Mouse (Mus musculus) neural tube, embryonic 15.5 days (tissue): ENCODE data around the gene Grn. TPM values are rescaled to one million over a fixed set of nuclear protein-coding genes. Genes with fewer than 3 reads are reported as not detected.

Experiments used
- ATAC-seq: fragments of 200-750 bp; cut with Nextera tagmentation; 2 replicates; pipeline ENCODE4 v1.8.0; 2017; ENCODE audit warnings: mild to moderate bottlenecking, moderate TSS enrichment, moderate library complexity; ENCODE audit not compliant: low FRiP score
- H3K27ac ChIP-seq: fragments of 300-500 bp; sonication (generic); replicated peaks from 2 replicates; pipeline ENCODE4 v1.5.1; 2015; ENCODE audit warnings: mild to moderate bottlenecking, inconsistent platforms
- H3K27me3 ChIP-seq: fragments of 300-500 bp; sonication (generic); replicated peaks from 2 replicates; pipeline ENCODE4 v1.6.1; 2015; ENCODE audit warnings: inconsistent platforms
- H3K36me3 ChIP-seq: fragments of 300-500 bp; sonication (generic); 2 replicates; pipeline ENCODE4 v1.6.1; 2015; ENCODE audit warnings: inconsistent platforms
- H3K4me1 ChIP-seq: fragments of 300-500 bp; sonication (generic); 2 replicates; pipeline ENCODE4 v1.6.1; 2015; ENCODE audit warnings: inconsistent platforms
- H3K4me2 ChIP-seq: fragments of 300-500 bp; sonication (generic); 2 replicates; pipeline ENCODE4 v1.6.1; 2015; ENCODE audit warnings: inconsistent platforms, mild to moderate bottlenecking, moderate library complexity
- H3K4me3 ChIP-seq: fragments of 300-500 bp; sonication (generic); replicated peaks from 2 replicates; pipeline ENCODE4 v1.5.1; 2015; ENCODE audit warnings: mild to moderate bottlenecking, inconsistent platforms
- H3K9ac ChIP-seq: fragments of 300-500 bp; sonication (generic); replicated peaks from 2 replicates; pipeline ENCODE4 v1.6.1; 2015; ENCODE audit warnings: mild to moderate bottlenecking, inconsistent platforms
- H3K9me3 ChIP-seq: fragments of 300-500 bp; sonication (generic); replicated peaks from 2 replicates; pipeline ENCODE4 v1.6.1; 2016; ENCODE audit warnings: inconsistent platforms
- WGBS: fragments of 180-500 bp; shearing (Covaris S2); methylation state at CpG from one replicate; pipeline ENCODE4 v1.1.7; 2015; ENCODE audit warnings: mixed read lengths; 5-methylcytosine and 5-hydroxymethylcytosine counted together
- polyA plus RNA-seq: library from polyadenylated mRNA; unstranded; fragments of >200 nt; fragmentation: Nextera tagmentation; extraction: Ambion mirVana; gene quantifications from 2 replicates; pipeline ENCODE4 v1.2.1, GENCODE M21; 2015

Grn gene
- polyA plus RNA-seq, 1 experiment from 2014 or later = 92.1 TPM

- Histone ChIP-seq H3K9me3 (no peaks in the 10 kb centered on the region), H3K27me3 (no peaks in the 10 kb centered on the region), H3K4me1 (peaks cover 30% of the 10 kb centered on the region), H3K36me3 (no peaks in the 10 kb centered on the region), H3K4me2 (no peak overlapping the region), H3K9ac (no peak overlapping the region), H3K27ac (no peak overlapping the region), H3K4me3 (no peak overlapping the region)
- no peak for ATAC-seq
- 81% methylated on average over 3 of the region's 3 CpGs for WGBS
Observed at GRCm38 (mm10) chr11:102411061-102411460, 19.1 kb upstream of the Grn start.

DNA sequence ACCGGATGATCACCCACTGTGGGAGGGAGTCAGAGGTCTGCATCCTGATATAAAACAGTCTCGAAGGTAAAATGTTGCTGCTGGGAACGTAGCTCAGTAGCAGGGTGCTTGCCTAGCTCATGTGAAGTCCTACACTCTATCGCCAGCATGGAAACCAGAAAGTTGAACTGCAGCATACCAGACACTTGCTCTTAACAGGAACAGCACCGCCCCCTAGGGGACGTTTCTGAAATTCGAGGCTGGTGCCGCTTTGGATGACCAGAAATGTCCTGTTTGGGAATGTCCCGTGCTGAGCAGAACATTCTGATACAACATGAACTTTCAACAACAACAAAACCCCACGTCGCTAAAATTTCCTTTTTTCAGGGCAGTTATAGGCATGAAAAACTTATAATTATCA lies 18.4 kb upstream of the Grn start:
- Histone ChIP-seq H3K4me2 (no peak overlapping the region), H3K27me3 (no peaks in the 10 kb centered on the region), H3K27ac (no peak overlapping the region), H3K4me3 (no peak overlapping the region), H3K9me3 (no peaks in the 10 kb centered on the region), H3K4me1 (peaks cover 23% of the 10 kb centered on the region), H3K9ac (no peak overlapping the region), H3K36me3 (no peaks in the 10 kb centered on the region)
- ATAC-seq = no peak
- 7% methylated on average over 11 of the region's 11 CpGs for WGBS

GRCm38 (mm10) chr11:102413059-102413458 lies 17.1 kb upstream of the Grn start:
- Histone ChIP-seq H3K27me3 (no peaks in the 10 kb centered on the region), H3K27ac (no peak overlapping the region), H3K9me3 (no peaks in the 10 kb centered on the region), H3K4me1 (peaks cover 17% of the 10 kb centered on the region), H3K4me2 (no peak overlapping the region), H3K36me3 (no peaks in the 10 kb centered on the region), H3K9ac (no peak overlapping the region), H3K4me3 (no peak overlapping the region)
- 61% methylated on average over 8 of the region's 8 CpGs for WGBS
- no peak for ATAC-seq

DNA sequence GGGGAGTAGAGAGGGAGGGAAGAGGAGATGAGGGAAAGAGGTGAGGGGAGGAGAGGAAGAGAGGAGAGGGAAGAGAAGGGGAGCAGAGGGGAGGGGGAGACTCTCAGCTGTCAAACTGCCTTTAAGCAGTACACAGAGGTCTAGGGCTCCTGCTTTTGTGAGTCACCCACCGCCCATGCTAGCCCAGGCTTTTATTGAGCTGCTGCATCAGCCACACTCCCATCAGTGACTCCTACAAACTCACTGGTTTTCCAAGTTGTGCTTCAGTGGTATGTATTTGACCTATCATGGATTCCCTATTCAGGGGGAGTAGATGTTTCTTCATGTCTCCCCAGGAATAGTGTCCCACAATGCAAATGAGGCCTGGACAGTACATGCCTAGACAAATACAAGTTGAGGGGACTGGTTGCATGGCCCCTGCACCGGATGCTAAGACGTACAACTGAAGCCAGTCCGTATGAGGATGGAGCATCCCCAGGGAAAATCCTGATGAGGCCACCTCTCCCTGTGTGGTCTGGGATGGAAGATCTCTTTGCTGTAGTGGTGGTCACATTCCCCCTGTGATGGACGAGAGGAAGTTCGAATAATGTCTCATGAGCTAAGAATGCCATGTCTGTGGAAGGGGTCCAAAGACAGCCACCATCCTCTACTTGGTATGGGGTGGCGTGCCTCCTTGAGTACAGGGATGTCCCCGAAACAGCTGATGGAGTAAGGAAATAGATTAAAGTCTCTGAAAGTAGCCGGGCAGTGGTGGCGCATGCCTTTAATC lies 14.9 kb upstream of the Grn start:
- H3K9me3 ChIP-seq = no peaks in the 10 kb centered on the region

DNA sequence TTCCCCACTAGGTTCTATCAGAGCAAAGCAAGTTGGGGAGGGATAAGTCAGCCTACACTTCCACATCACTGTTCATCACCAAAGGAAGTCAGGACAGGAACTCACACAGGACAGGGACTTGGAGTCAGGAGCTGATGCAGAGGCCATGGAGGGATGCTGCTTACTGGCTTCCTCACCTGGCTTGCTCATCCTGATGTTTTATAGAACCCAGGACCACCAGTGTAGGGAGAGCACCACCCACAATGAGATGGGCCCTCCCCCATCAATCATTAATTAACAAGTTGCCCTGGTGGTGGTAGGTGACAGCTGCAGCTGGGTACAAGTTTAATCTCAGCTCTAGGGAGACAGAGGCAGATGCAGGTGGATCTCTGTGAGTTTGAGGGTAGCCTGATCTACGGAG lies 13.0 kb upstream of the Grn start:
- Histone ChIP-seq H3K36me3 (no peaks in the 10 kb centered on the region), H3K27me3 (no peaks in the 10 kb centered on the region), H3K4me1 (no peaks in the 10 kb centered on the region), H3K27ac (no peak overlapping the region), H3K4me2 (no peak overlapping the region), H3K9ac (no peak overlapping the region), H3K9me3 (no peaks in the 10 kb centered on the region), H3K4me3 (no peak overlapping the region)
- 87% methylated on average over 1 of the region's 1 CpGs for WGBS
- ATAC-seq = no peak

More for the DNA sequence above, 14.9 kb upstream of the Grn start:
- H3K4me2 ChIP-seq = no peak overlapping the region
- no peak overlapping the region for H3K9ac ChIP-seq
- WGBS = 78% methylated on average over 10 of the region's 10 CpGs
- ATAC-seq = no peak
- 0 out of 2 replicates have a peak, but pooled peaks cover 3% of the 10 kb centered on the region for H3K4me1 ChIP-seq
- no peak overlapping the region for H3K27ac ChIP-seq
- H3K27me3 ChIP-seq = no peaks in the 10 kb centered on the region
- H3K36me3 ChIP-seq = no peaks in the 10 kb centered on the region
- no peak overlapping the region for H3K4me3 ChIP-seq

DNA sequence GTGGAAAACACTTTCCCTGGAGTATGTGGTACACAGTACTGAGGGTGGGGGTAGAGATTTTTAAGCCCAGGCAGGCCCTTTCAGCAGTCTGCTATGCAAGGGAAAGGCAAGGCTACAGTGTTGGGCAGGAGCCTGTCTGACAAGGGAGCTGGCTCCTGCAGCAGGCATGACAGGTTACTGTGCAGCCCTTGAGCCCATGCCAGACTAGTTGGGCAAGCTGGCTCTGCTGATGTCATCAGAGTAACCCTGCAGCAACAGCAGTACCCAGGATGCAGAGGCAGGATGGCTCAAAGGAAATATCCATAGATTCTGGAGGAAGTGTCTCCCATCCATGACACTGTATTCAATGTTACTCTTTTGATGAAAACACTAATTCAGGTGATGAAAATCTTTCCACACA lies 11.2 kb upstream of the Grn start:
- H3K4me1 ChIP-seq = no peaks in the 10 kb centered on the region
- no peak for ATAC-seq
- H3K4me3 ChIP-seq = no peak overlapping the region
- no peak overlapping the region for H3K27ac ChIP-seq
- H3K27me3 ChIP-seq = no peaks in the 10 kb centered on the region
- no peaks in the 10 kb centered on the region for H3K36me3 ChIP-seq
- no peak overlapping the region for H3K4me2 ChIP-seq
- H3K9me3 ChIP-seq = no peaks in the 10 kb centered on the region
- no peak overlapping the region for H3K9ac ChIP-seq

DNA sequence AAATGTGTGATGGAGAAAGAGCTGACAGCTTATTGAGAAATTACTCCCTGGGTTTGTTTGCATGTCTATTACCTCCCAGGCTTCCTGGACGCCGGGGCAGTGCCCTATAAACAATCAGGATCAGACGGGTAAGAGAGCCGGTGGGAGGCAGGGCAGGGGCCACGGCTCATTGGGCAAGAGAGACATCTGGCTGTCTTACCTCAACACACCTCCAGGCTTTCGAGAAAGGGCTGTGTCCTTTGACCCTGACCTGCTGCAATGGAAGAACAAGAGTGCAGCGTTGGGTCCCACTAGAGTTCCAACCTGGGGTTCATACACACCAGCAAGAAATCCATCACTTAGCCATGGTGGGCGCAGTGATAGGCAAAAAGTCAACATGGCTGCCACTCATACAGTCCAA lies 8.6 kb upstream of the Grn start:
- Histone ChIP-seq H3K4me3 (no peak overlapping the region), H3K9me3 (no peaks in the 10 kb centered on the region), H3K9ac (no peak overlapping the region), H3K36me3 (no peaks in the 10 kb centered on the region), H3K4me1 (no peaks in the 10 kb centered on the region), H3K27ac (no peak overlapping the region), H3K27me3 (no peaks in the 10 kb centered on the region), H3K4me2 (no peak overlapping the region)
- 61% methylated on average over 8 of the region's 8 CpGs for WGBS
- ATAC-seq = no peak

DNA sequence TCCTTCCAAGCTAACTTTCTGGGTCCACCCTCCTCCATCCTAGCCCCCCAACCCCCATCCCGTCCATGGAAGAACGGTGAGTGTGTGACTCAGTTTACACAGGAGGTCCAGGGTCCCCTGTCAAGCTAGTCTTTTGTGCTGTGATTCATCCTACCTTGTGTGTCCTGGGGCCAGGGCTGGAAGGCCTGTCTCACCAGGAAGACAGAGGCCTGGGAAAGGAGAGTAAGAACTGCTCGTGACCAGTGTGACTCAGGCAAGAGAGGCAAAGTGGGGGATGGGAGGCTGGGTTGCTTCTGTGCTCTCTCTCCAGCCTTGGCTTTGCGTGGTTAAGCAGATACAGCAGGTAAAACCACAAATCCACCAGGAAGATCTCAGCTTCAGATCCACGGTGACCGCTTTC lies 5.4 kb upstream of the Grn start:
- Histone ChIP-seq H3K9me3 (no peaks in the 10 kb centered on the region), H3K36me3 (no peaks in the 10 kb centered on the region), H3K4me1 (peaks cover 6% of the 10 kb centered on the region), H3K9ac (no peak overlapping the region), H3K4me3 (no peak overlapping the region), H3K27ac (no peak overlapping the region), H3K27me3 (no peaks in the 10 kb centered on the region; the same call in 1 of the 2 replicates), H3K4me2 (no peak overlapping the region)
- 77% methylated on average over 6 of the region's 6 CpGs for WGBS
- ATAC-seq = no peak

DNA sequence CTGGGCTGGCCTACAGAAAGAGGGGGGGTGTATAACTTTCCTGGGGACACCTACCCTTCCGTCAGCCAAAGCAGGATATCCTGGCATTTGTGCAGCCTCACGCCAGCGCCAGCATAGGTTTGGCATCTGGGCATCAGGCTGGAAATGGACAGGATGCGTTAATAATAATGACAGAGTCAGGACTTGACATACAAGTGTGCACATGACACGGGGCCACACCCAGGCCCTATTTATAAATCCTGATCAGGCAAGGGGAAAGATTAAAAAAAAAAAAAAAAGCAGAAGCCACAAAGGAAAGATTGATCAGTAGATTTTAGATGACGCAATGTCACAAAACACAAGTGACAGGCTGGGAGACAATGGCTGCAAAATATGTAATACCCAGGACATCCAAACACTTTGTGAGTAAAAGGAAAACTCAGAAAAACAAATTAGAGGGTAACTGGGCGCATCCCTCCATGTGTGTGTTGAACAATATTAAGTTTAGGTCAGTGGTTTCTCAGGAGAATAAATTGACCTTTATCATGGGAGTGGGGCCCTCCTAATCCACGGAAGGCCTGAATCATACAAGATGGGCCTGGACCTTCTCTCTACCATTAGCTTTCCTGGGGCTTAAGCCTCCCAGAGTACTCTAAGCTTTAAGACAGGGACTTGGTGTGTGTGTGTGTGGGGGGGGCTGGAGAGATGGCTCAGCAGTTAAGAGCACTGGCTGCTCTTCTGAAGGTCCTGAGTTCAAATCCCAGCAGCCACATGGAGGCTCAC lies 4.4 kb upstream of the Grn start:
- H3K4me3 ChIP-seq = no peak overlapping the region
- H3K27ac ChIP-seq = no peak overlapping the region
- H3K4me2 ChIP-seq = no peak overlapping the region
- WGBS = 85% methylated on average over 8 of the region's 8 CpGs
- no peaks in the 10 kb centered on the region for H3K9me3 ChIP-seq
- H3K4me1 ChIP-seq = peaks cover 11% of the 10 kb centered on the region
- ATAC-seq = no peak
- H3K9ac ChIP-seq = no peak overlapping the region
- no peaks in the 10 kb centered on the region for H3K36me3 ChIP-seq
- H3K27me3 ChIP-seq = no peaks in the 10 kb centered on the region; the same call in 1 of the 2 replicates

GRCm38 (mm10) chr11:102428981-102429540 lies 1.1 kb upstream of the Grn start:
- peaks cover 37% of the 10 kb centered on the region for H3K4me1 ChIP-seq
- H3K27ac ChIP-seq = no peak overlapping the region
- no peak for ATAC-seq
- peaks cover 8% of the 10 kb centered on the region; the same call in 1 of the 2 replicates for H3K36me3 ChIP-seq
- peak overlapping the region; percentile 72; the same call in 1 of the 2 replicates for H3K4me3 ChIP-seq
- H3K4me2 ChIP-seq = peak overlapping the region; percentile 99; the same call in 1 of the 2 replicates
- WGBS = 73% methylated on average over 8 of the region's 8 CpGs
- H3K9ac ChIP-seq = no peak overlapping the region
- H3K9me3 ChIP-seq = no peaks in the 10 kb centered on the region
- H3K27me3 ChIP-seq = no peaks in the 10 kb centered on the region; the same call in 1 of the 2 replicates

DNA sequence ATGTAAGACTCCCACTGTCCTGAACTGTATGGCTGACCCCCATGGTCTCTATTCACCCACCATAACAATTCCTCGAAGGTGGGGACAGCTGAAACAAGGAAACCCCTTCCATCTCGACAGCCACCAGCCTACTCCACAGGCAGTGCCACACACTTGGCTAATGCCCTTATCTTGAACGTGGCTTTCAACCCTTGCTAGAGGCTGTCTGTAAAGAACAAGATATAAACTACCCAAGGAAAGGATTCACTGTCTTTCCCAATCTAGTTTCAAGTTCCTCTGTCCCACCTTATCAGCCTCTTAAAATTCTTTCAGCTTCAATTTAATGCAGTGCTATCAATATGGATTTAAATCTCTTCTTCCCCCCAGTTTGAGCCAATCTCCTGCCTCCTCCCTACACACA lies 564 bp upstream of the Grn start:
- H3K4me1 ChIP-seq = peaks cover 41% of the 10 kb centered on the region
- WGBS = 50% methylated on average over 3 of the region's 3 CpGs
- no peak overlapping the region for H3K27ac ChIP-seq
- peak overlapping the region; percentile 56 for H3K9ac ChIP-seq
- peak overlapping the region; percentile 99 for H3K4me2 ChIP-seq
- H3K9me3 ChIP-seq = no peaks in the 10 kb centered on the region
- no peak for ATAC-seq
- H3K36me3 ChIP-seq = peaks cover 9% of the 10 kb centered on the region
- peak overlapping the region; percentile 72 for H3K4me3 ChIP-seq
- H3K27me3 ChIP-seq = no peaks in the 10 kb centered on the region; the same call in 1 of the 2 replicates
